Mouse (Mus musculus): ENCODE data around the gene Ptprb. TPM values are rescaled to one million over a fixed set of nuclear protein-coding genes. Genes with fewer than 3 reads are reported as not detected.

Ptprb gene
- total and polyA plus RNA-seq, 3 experiments, result not detected

Other genes starting within 250 kb of the Ptprb start
- gene 4933416C03Rik, start 161.6 kb upstream of the Ptprb start, total RNA-seq (2012; rRNA removed), result not detected in 2 replicates
- not detected for gene 4933416C03Rik, start 161.6 kb upstream of the Ptprb start, polyA plus RNA-seq (2012; ENCODE audit: insufficient read depth in 1 of 2, insufficient read length in 2 of 2, low read depth in 1 of 2, low replicate concordance in 2 of 2, missing spikeins in 1 of 2)
- not detected in 2 replicates for gene Kcnmb4, start 198.4 kb downstream of the Ptprb start, total RNA-seq (2012; rRNA removed)
- gene Kcnmb4, start 198.4 kb downstream of the Ptprb start, polyA plus RNA-seq (2012; ENCODE audit: insufficient read depth in 1 of 2, insufficient read length in 2 of 2, low read depth in 1 of 2, low replicate concordance in 2 of 2, missing spikeins in 1 of 2), result not detected